In genomic region chr17:34123111-34123510, GRCm38 (mm10) we compare ENCODE assay signal across 8 mouse cellular contexts. TPM values are rescaled to one million over a fixed set of nuclear protein-coding genes. Genes with fewer than 3 reads are reported as not detected.
DNase-seq lines count a peak whose midpoint lies in the region; ATAC-seq and TF ChIP-seq lines count a peak whose summit lies in the region.

No protein-coding gene starts in this region.

- peak overlapping the region; percentile 95 for H3K4me3 ChIP-seq in heart, postnatal 0 days (ENCODE audit: low read depth, low read length)
- H3K4me3 ChIP-seq in hindbrain, embryonic 10.5 days, result peak overlapping the region; percentile 100
- H3K4me3 ChIP-seq in macrophage (ENCODE audit: inconsistent target), result peak overlapping the region; percentile 69

- H3K9me3 ChIP-seq in heart, postnatal 0 days (replicated peaks; ENCODE audit: control insufficient read depth, low read length), result no peaks in the 10 kb centered on the region
- H3K9me3 ChIP-seq in hindbrain, embryonic 10.5 days, result no peaks in the 10 kb centered on the region

- no peak for TF ChIP-seq EP300 in heart, postnatal 0 days (IDR thresholded peaks at IDR 0.05; ENCODE audit: low read depth)

- peaks cover 16% of the 10 kb centered on the region for H3K4me1 ChIP-seq in heart, postnatal 0 days (ENCODE audit: control insufficient read depth, insufficient read depth)
- H3K4me1 ChIP-seq in hindbrain, embryonic 10.5 days (replicated peaks), result peaks cover 29% of the 10 kb centered on the region

- H3K9ac ChIP-seq in heart, postnatal 0 days (replicated peaks; ENCODE audit: low read depth, low read length), result peak overlapping the region; percentile 97

- no peak for TF ChIP-seq CTCF in heart, postnatal 0 days (IDR thresholded peaks at IDR 0.05; ENCODE audit: low read depth)

- H3K27ac ChIP-seq in heart, postnatal 0 days (ENCODE audit: low read depth), result peak overlapping the region; percentile 100
- peak overlapping the region; percentile 100 for H3K27ac ChIP-seq in hindbrain, embryonic 10.5 days
- peak overlapping the region; percentile 95 for H3K27ac ChIP-seq in macrophage

- H3K36me3 ChIP-seq in heart, postnatal 0 days (replicated peaks; ENCODE audit: control insufficient read depth, insufficient read depth, low read length), result peaks cover 9% of the 10 kb centered on the region
- H3K36me3 ChIP-seq in hindbrain, embryonic 10.5 days, result peaks cover 22% of the 10 kb centered on the region
- H3K36me3 ChIP-seq in macrophage (ENCODE audit: inconsistent target), result no peaks in the 10 kb centered on the region

- H3K4me2 ChIP-seq in heart, postnatal 0 days (ENCODE audit: low read depth, low read length), result peak overlapping the region; percentile 90

- H3K27me3 ChIP-seq in heart, postnatal 0 days (ENCODE audit: control insufficient read depth, insufficient read depth, low read length), result no peaks in the 10 kb centered on the region
- 0 out of 2 replicates have a peak, but pooled peaks cover 6% of the 10 kb centered on the region for H3K27me3 ChIP-seq in hindbrain, embryonic 10.5 days (ENCODE audit: insufficient read depth, poor library complexity, severe bottlenecking)

- DNase-seq in heart, postnatal 0 days (ENCODE audit: low spot score), result no peak
- DNase-seq in heart, adult 18-20 months, result no peak
- peak; percentile 14 for DNase-seq in Muller cell, postnatal 12 days (ENCODE audit: inconsistent ontology term)
- DNase-seq in hindbrain, embryonic 10.5 days (ENCODE audit: low spot score), result no peak
- no peak for DNase-seq in left cerebral cortex, adult 8-10 months (ENCODE audit: low spot score in 2 of 2)
- DNase-seq in layer of hippocampus, adult 9-11 months, result no peak
- DNase-seq in adrenal gland, postnatal 25 days, result no peak

- H3K79me2 ChIP-seq in macrophage (ENCODE audit: inconsistent target), result peaks cover 78% of the 10 kb centered on the region

- no peak for ATAC-seq in heart, postnatal 0 days (ENCODE audit: insufficient read depth, low read depth)

- WGBS in heart, postnatal 0 days, result under 1% methylated on average over 7 of the region's 7 CpGs
- 7% methylated on average over 7 of the region's 7 CpGs for whole genome bisulfite sequencing in hindbrain, embryonic 10.5 days
- 0% methylated on average over 7 of the region's 7 CpGs for WGBS in macrophage (ENCODE audit: missing documents)

RNA-seq across cellular contexts. Expression of gene Brd2, which starts 0.7 kb away (rescaled TPM):
- 83.2 and 87.5 TPM in 2 replicates for total RNA-seq in heart, postnatal 0 days (2014; rRNA removed; ENCODE audit: low replicate concordance)
- 33.4 and 38.4 TPM in 2 replicates for polyA plus RNA-seq in heart, postnatal 0 days (2015; fragmentation: Nextera tagmentation; extraction: Ambion mirVana)
- 10 to 100 TPM; 64.5 to 79.0 TPM for total RNA-seq in heart, adult 18-20 months (2021)
- 131 and 135 TPM in 2 replicates for polyA plus RNA-seq in hindbrain, embryonic 10.5 days (2016; fragmentation: Nextera tagmentation; extraction: Ambion mirVana)
- 1,000 to 10,000 TPM in 10 of 26 experiments, 100 to 1,000 TPM in 16; 551 to 1,905 (median 901) TPM for total RNA-seq in macrophage (2018; cell fraction: chromatin; rRNA removed)
- 100 to 1,000 TPM; 172 to 417 (median 260) TPM for total RNA-seq in macrophage (2018; cell fraction: cytosol; rRNA removed)
- total RNA-seq in macrophage (2018; cell fraction: nucleus; rRNA removed), result 1,000 to 10,000 TPM in 5 of 26 experiments, 100 to 1,000 TPM in 21; 415 to 1,213 (median 670) TPM
- 130 to 435 TPM (median 155 TPM) in 3 replicates for polyA plus RNA-seq in macrophage (2018)
- 100 to 1,000 TPM; 181 to 210 (median 190) TPM for total RNA-seq in left cerebral cortex, adult 8-10 months (2022)
- 209 and 233 TPM in 2 replicates for total RNA-seq in adrenal gland, postnatal 25 days (2021)

RNA-seq across cellular contexts. Expression of gene H2-DMa, which starts 3.8 kb away (rescaled TPM):
- 2.6 and 7.2 TPM in 2 replicates for total RNA-seq in heart, postnatal 0 days (2014; rRNA removed; ENCODE audit: low replicate concordance)
- polyA plus RNA-seq in heart, postnatal 0 days (2015; fragmentation: Nextera tagmentation; extraction: Ambion mirVana), result 4.2 and 4.6 TPM in 2 replicates
- 1 to 10 TPM; 5.9 to 7.2 TPM for total RNA-seq in heart, adult 18-20 months (2021)
- polyA plus RNA-seq in hindbrain, embryonic 10.5 days (2016; fragmentation: Nextera tagmentation; extraction: Ambion mirVana), result 5.8 and 7.7 TPM in 2 replicates
- 10 to 100 TPM; 26.4 to 64.6 (median 44.4) TPM for total RNA-seq in macrophage (2018; cell fraction: chromatin; rRNA removed)
- total RNA-seq in macrophage (2018; cell fraction: cytosol; rRNA removed), result 10 to 100 TPM; 21.2 to 68.5 (median 39.5) TPM
- total RNA-seq in macrophage (2018; cell fraction: nucleus; rRNA removed), result 100 to 1,000 TPM in 6 of 26 experiments, 10 to 100 TPM in 20; 42.2 to 142 (median 72.5) TPM
- 19.1 to 57.0 TPM (median 47.3 TPM) in 3 replicates for polyA plus RNA-seq in macrophage (2018)
- 10 to 100 TPM; 20.7 to 35.3 (median 30.7) TPM for total RNA-seq in left cerebral cortex, adult 8-10 months (2022)
- 9.0 and 11.5 TPM in 2 replicates for total RNA-seq in adrenal gland, postnatal 25 days (2021)

RNA-seq across cellular contexts. Expression of gene H2-DMb2, which starts 20.0 kb away (rescaled TPM):
- total RNA-seq in heart, postnatal 0 days (2014; rRNA removed; ENCODE audit: low replicate concordance), result 1.5 TPM in 1 of 2 replicates, not detected in the other
- 0.33 and 0.38 TPM in 2 replicates for polyA plus RNA-seq in heart, postnatal 0 days (2015; fragmentation: Nextera tagmentation; extraction: Ambion mirVana)
- total RNA-seq in heart, adult 18-20 months (2021), result 1 to 10 TPM; 2.0 to 7.5 TPM
- polyA plus RNA-seq in hindbrain, embryonic 10.5 days (2016; fragmentation: Nextera tagmentation; extraction: Ambion mirVana), result 0.11 and 0.24 TPM in 2 replicates
- total RNA-seq in macrophage (2018; cell fraction: chromatin; rRNA removed), result 1 to 10 TPM in 14 of 26 experiments, under 1 TPM in 3, not detected in 9; 0.70 to 4.6 (median 1.7) TPM
- total RNA-seq in macrophage (2018; cell fraction: cytosol; rRNA removed), result 1 to 10 TPM in 25 of 26 experiments, under 1 TPM in 1; 0.99 to 2.2 (median 1.5) TPM
- total RNA-seq in macrophage (2018; cell fraction: nucleus; rRNA removed), result 1 to 10 TPM in 14 of 26 experiments, under 1 TPM in 9, not detected in 3; 0.40 to 3.0 (median 1.3) TPM
- 1.2 to 2.2 TPM (median 1.8 TPM) in 3 replicates for polyA plus RNA-seq in macrophage (2018)
- 1 to 10 TPM in 3 of 4 experiments, under 1 TPM in 1; 0.84 to 3.5 (median 2.0) TPM for total RNA-seq in left cerebral cortex, adult 8-10 months (2022)
- 1.7 TPM in 1 of 2 replicates, not detected in the other for total RNA-seq in adrenal gland, postnatal 25 days (2021)

RNA-seq across cellular contexts. Expression of gene H2-DMb1, which starts 29.8 kb away (rescaled TPM):
- 0.19 TPM in 1 of 2 replicates, not detected in the other for total RNA-seq in heart, postnatal 0 days (2014; rRNA removed; ENCODE audit: low replicate concordance)
- 0.65 and 0.90 TPM in 2 replicates for polyA plus RNA-seq in heart, postnatal 0 days (2015; fragmentation: Nextera tagmentation; extraction: Ambion mirVana)
- total RNA-seq in heart, adult 18-20 months (2021), result 1 to 10 TPM; 3.0 to 3.9 TPM
- polyA plus RNA-seq in hindbrain, embryonic 10.5 days (2016; fragmentation: Nextera tagmentation; extraction: Ambion mirVana), result 0.30 and 0.98 TPM in 2 replicates
- 10 to 100 TPM in 8 of 26 experiments, 1 to 10 TPM in 18; 1.2 to 20.1 (median 8.1) TPM for total RNA-seq in macrophage (2018; cell fraction: chromatin; rRNA removed)
- total RNA-seq in macrophage (2018; cell fraction: cytosol; rRNA removed), result 10 to 100 TPM; 27.0 to 79.7 (median 49.7) TPM
- total RNA-seq in macrophage (2018; cell fraction: nucleus; rRNA removed), result 10 to 100 TPM; 11.2 to 50.6 (median 30.8) TPM
- 26.4 to 54.6 TPM (median 34.2 TPM) in 3 replicates for polyA plus RNA-seq in macrophage (2018)
- 1 to 10 TPM; 2.2 to 7.1 (median 3.5) TPM for total RNA-seq in left cerebral cortex, adult 8-10 months (2022)
- 2.4 and 3.0 TPM in 2 replicates for total RNA-seq in adrenal gland, postnatal 25 days (2021)

RNA-seq across cellular contexts. Expression of gene H2-Oa, which starts 31.0 kb away (rescaled TPM):
- not detected in 2 replicates for total RNA-seq in heart, postnatal 0 days (2014; rRNA removed; ENCODE audit: low replicate concordance)
- not detected in 2 replicates for polyA plus RNA-seq in heart, postnatal 0 days (2015; fragmentation: Nextera tagmentation; extraction: Ambion mirVana)
- total RNA-seq in heart, adult 18-20 months (2021), result 1 to 10 TPM in 1 of 2 experiments, not detected in 1; 1.6 TPM
- 0.80 and 0.82 TPM in 2 replicates for polyA plus RNA-seq in hindbrain, embryonic 10.5 days (2016; fragmentation: Nextera tagmentation; extraction: Ambion mirVana)
- under 1 TPM in 3 of 26 experiments, not detected in 23; 0.59 to 0.91 (median 0.63) TPM for total RNA-seq in macrophage (2018; cell fraction: chromatin; rRNA removed)
- 1 to 10 TPM in 6 of 26 experiments, under 1 TPM in 20; 0.36 to 1.5 (median 0.80) TPM for total RNA-seq in macrophage (2018; cell fraction: cytosol; rRNA removed)
- 1 to 10 TPM in 8 of 26 experiments, under 1 TPM in 9, not detected in 9; 0.58 to 1.5 (median 0.87) TPM for total RNA-seq in macrophage (2018; cell fraction: nucleus; rRNA removed)
- 0.25 to 1.4 TPM (median 0.62 TPM) in 3 replicates for polyA plus RNA-seq in macrophage (2018)
- 1 to 10 TPM in 2 of 4 experiments, under 1 TPM in 1, not detected in 1; 0.44 to 2.2 (median 1.7) TPM for total RNA-seq in left cerebral cortex, adult 8-10 months (2022)
- total RNA-seq in adrenal gland, postnatal 25 days (2021), result 0.27 TPM in 1 of 2 replicates, not detected in the other
